Mouse (Mus musculus): ENCODE results near the gene Nudt19.
A peak's percentile ranks its signal among the peaks of the same experiment; 100 is the strongest.
"Not testable (repeated sequence)": the region's sequence is repeated elsewhere in the genome, so short reads cannot be mapped to it uniquely, and the experiment has no call there.

The Nudt19 gene

GRCm38 (mm10) chr7:35556205-35556603 lies at the start of gene Nudt19:
TSS of gene Nudt19 (minus strand) at chr7:35556304.
- no peak for DNase-seq (ENCODE audit: extremely low spot score, low read depth, low spot score)

GRCm38 (mm10) chr7:35602766-35603165 lies 46.7 kb upstream of the Nudt19 start:
- DNase-seq (ENCODE audit: extremely low spot score, low read depth, low spot score): no peak

GRCm38 (mm10) chr7:35601106-35601505 lies 45.0 kb upstream of the Nudt19 start:
- DNase-seq (ENCODE audit: extremely low spot score, low read depth, low spot score): no peak

- DNase-seq (ENCODE audit: extremely low spot score, low read depth, low spot score): no peak
Observed at GRCm38 (mm10) chr7:35600031-35600430, 43.9 kb upstream of the Nudt19 start.

- no peak for DNase-seq (ENCODE audit: extremely low spot score, low read depth, low spot score)
Observed at GRCm38 (mm10) chr7:35599492-35599891, 43.4 kb upstream of the Nudt19 start.

GRCm38 (mm10) chr7:35594311-35594710 lies 38.2 kb upstream of the Nudt19 start:
- DNase-seq (ENCODE audit: extremely low spot score, low read depth, low spot score): no peak

GRCm38 (mm10) chr7:35590731-35591191 lies 34.7 kb upstream of the Nudt19 start:
- DNase-seq (ENCODE audit: extremely low spot score, low read depth, low spot score): no peak

- DNase-seq (ENCODE audit: extremely low spot score, low read depth, low spot score): no peak
Observed at GRCm38 (mm10) chr7:35589485-35589884, 33.4 kb upstream of the Nudt19 start.

- no peak for DNase-seq (ENCODE audit: extremely low spot score, low read depth, low spot score)
Observed at GRCm38 (mm10) chr7:35588680-35589428, 32.8 kb upstream of the Nudt19 start.

- DNase-seq (ENCODE audit: extremely low spot score, low read depth, low spot score): no peak
Observed at GRCm38 (mm10) chr7:35587728-35588127, 31.6 kb upstream of the Nudt19 start.

GRCm38 (mm10) chr7:35586906-35587445 lies 30.9 kb upstream of the Nudt19 start:
- no peak for DNase-seq (ENCODE audit: extremely low spot score, low read depth, low spot score)

GRCm38 (mm10) chr7:35586055-35586905 lies 30.2 kb upstream of the Nudt19 start, which contains the start of gene Ankrd27:
TSS of gene Ankrd27 (plus strand) at chr7:35586244.
- DNase-seq (ENCODE audit: extremely low spot score, low read depth, low spot score): peak; percentile 97

- DNase-seq (ENCODE audit: extremely low spot score, low read depth, low spot score): peak; percentile 44
Observed at GRCm38 (mm10) chr7:35585191-35586054, 29.3 kb upstream of the Nudt19 start, which contains the start of gene Rgs9bp. TSS of gene Rgs9bp (minus strand) at chr7:35585582.

- no peak for DNase-seq (ENCODE audit: extremely low spot score, low read depth, low spot score)
Observed at GRCm38 (mm10) chr7:35584786-35585190, 28.7 kb upstream of the Nudt19 start.

GRCm38 (mm10) chr7:35584068-35584785 lies 28.1 kb upstream of the Nudt19 start:
- no peak for DNase-seq (ENCODE audit: extremely low spot score, low read depth, low spot score)

GRCm38 (mm10) chr7:35583476-35584025 lies 27.4 kb upstream of the Nudt19 start:
- DNase-seq (ENCODE audit: extremely low spot score, low read depth, low spot score): no peak

- DNase-seq (ENCODE audit: extremely low spot score, low read depth, low spot score): no peak
Observed at GRCm38 (mm10) chr7:35582719-35583118, 26.6 kb upstream of the Nudt19 start.

GRCm38 (mm10) chr7:35579849-35580248 lies 23.7 kb upstream of the Nudt19 start:
- no peak for DNase-seq (ENCODE audit: extremely low spot score, low read depth, low spot score)

- DNase-seq (ENCODE audit: extremely low spot score, low read depth, low spot score): not testable (repeated sequence)
Observed at GRCm38 (mm10) chr7:35570883-35571282, 14.8 kb upstream of the Nudt19 start.

GRCm38 (mm10) chr7:35569724-35570123 lies 13.6 kb upstream of the Nudt19 start:
- DNase-seq (ENCODE audit: extremely low spot score, low read depth, low spot score): not testable (repeated sequence)
